Mouse (Mus musculus): ENCODE data around the gene Osbpl6. TPM values are rescaled to one million over a fixed set of nuclear protein-coding genes. Genes with fewer than 3 reads are reported as not detected.

Gene Osbpl6
- total RNA-seq (2023), result under 1 TPM in 1 of 2 experiments, not detected in 1; 0.90 TPM

GRCm38 (mm10) chr2:76406151-76406936 lies at the start of gene Osbpl6:
TSS of gene Osbpl6 (plus strand) at chr2:76406508.

GRCm38 (mm10) chr2:76360226-76360625 lies 46.1 kb upstream of the Osbpl6 start, which contains the start of gene Cyct:
TSS of gene Cyct (minus strand) at chr2:76360450.

GRCm38 (mm10) chr2:76369821-76370655 lies 36.3 kb upstream of the Osbpl6 start, which contains the start of gene Rbm45:
TSS of gene Rbm45 (plus strand) at chr2:76369984.

GRCm38 (mm10) chr2:76647883-76648570 lies 241.7 kb downstream of the Osbpl6 start, which contains the start of the genes Prkra and Pjvk:
TSS of gene Prkra (minus strand) at chr2:76648015.
TSS of gene Pjvk (plus strand) at chr2:76648476.

Other genes with a start within 250 kb of the Osbpl6 start
- not detected for gene Pde11a, start 67.7 kb upstream of the Osbpl6 start, total RNA-seq (2023)
- gene Cyct, start 46.1 kb upstream of the Osbpl6 start, total RNA-seq (2023), result not detected
- gene Rbm45, start 36.5 kb upstream of the Osbpl6 start, total RNA-seq (2023), result 10 to 100 TPM; 16.6 to 18.0 TPM
- 10 to 100 TPM in 1 of 2 experiments, 1 to 10 TPM in 1; 9.6 to 11.8 TPM for gene Prkra, start 241.5 kb downstream of the Osbpl6 start, total RNA-seq (2023)
- gene Pjvk, start 242.0 kb downstream of the Osbpl6 start, total RNA-seq (2023), result not detected